Mouse (Mus musculus) large intestine, adult 2 months (tissue): ENCODE data around the gene Dusp9. TPM values are rescaled to one million over a fixed set of nuclear protein-coding genes. Genes with fewer than 3 reads are reported as not detected.

ENCODE experiments used
- DNase-seq: peaks from one replicate; pipeline ENCODE4 v3.0.0-alpha.2; 2012; ENCODE audit warnings: low read depth, low spot score
- WGBS: fragments of 180-500 bp; shearing (Covaris S2); methylation state at CpG from one replicate; pipeline ENCODE4 v1.1.7; 2018; 5-methylcytosine and 5-hydroxymethylcytosine counted together
- polyA plus RNA-seq: library from polyadenylated mRNA; depleted of rRNA; stranded (reverse); fragments of >200 nt; gene quantifications from 2 replicates; pipeline ENCODE4 v1.2.3, GENCODE M21; 2012; rRNA removed

The Dusp9 gene
- polyA plus RNA-seq, 1 experiment: 0.20 TPM

- 22% methylated on average over 36 of the region's 57 CpGs for whole genome bisulfite sequencing
Measured at GRCm38 (mm10) chrX:73659575-73660283, 20.5 kb downstream of the Dusp9 start, which contains the start of gene Pnck. Pnck (minus strand) TSS chrX:73660117.

GRCm38 (mm10) chrX:73660284-73660665, 21.1 kb downstream of the Dusp9 start:
- DNase-seq: no peak
- 57% methylated on average over 3 of the region's 3 CpGs for WGBS

More at GRCm38 (mm10) chrX:73659575-73660283, 20.5 kb downstream of the Dusp9 start, which contains the start of gene Pnck:
- DNase-seq: no peak

GRCm38 (mm10) chrX:73663143-73663542, 23.9 kb downstream of the Dusp9 start:
- no peak for DNase-seq

GRCm38 (mm10) chrX:73672031-73672431, 32.8 kb downstream of the Dusp9 start:
- DNase-seq: no peak
- 55% methylated on average over 4 of the region's 4 CpGs for WGBS

GRCm38 (mm10) chrX:73672879-73673618, 33.8 kb downstream of the Dusp9 start, which contains the start of gene Slc6a8:
Slc6a8 (plus strand) TSS chrX:73673150.
- WGBS: 14% methylated on average over 57 of the region's 72 CpGs
- DNase-seq: no peak

GRCm38 (mm10) chrX:73673619-73673967, 34.4 kb downstream of the Dusp9 start:
- WGBS: 26% methylated on average over 40 of the region's 42 CpGs

GRCm38 (mm10) chrX:73673968-73674661, 34.9 kb downstream of the Dusp9 start:
- WGBS: 30% methylated on average over 20 of the region's 20 CpGs
- no peak for DNase-seq

More at GRCm38 (mm10) chrX:73673619-73673967, 34.4 kb downstream of the Dusp9 start:
- no peak for DNase-seq

GRCm38 (mm10) chrX:73675231-73675630, 36.0 kb downstream of the Dusp9 start:
- no peak for DNase-seq
- 51% methylated on average over 2 of the region's 2 CpGs for WGBS

GRCm38 (mm10) chrX:73676668-73677067, 37.4 kb downstream of the Dusp9 start:
- DNase-seq: no peak
- 86% methylated on average over 4 of the region's 4 CpGs for WGBS

- WGBS: 64% methylated on average over 2 of the region's 2 CpGs
Measured at GRCm38 (mm10) chrX:73684156-73684555, 44.9 kb downstream of the Dusp9 start.

GRCm38 (mm10) chrX:73684978-73685377, 45.8 kb downstream of the Dusp9 start:
- DNase-seq: no peak

More at GRCm38 (mm10) chrX:73684156-73684555, 44.9 kb downstream of the Dusp9 start:
- no peak for DNase-seq

- 23% methylated on average over 3 of the region's 3 CpGs for WGBS
- DNase-seq: no peak
Measured at GRCm38 (mm10) chrX:73685629-73686028, 46.4 kb downstream of the Dusp9 start.

- WGBS: 41% methylated on average over 5 of the region's 5 CpGs
- DNase-seq: no peak
Measured at GRCm38 (mm10) chrX:73690917-73691629, 51.9 kb downstream of the Dusp9 start.

Other genes with a start within 250 kb of the Dusp9 start
- gene Gm18336, start 240.7 kb upstream of the Dusp9 start, polyA plus RNA-seq: 0.07 TPM in 1 of 2 replicates, not detected in the other
- gene Zfp92, start 228.3 kb upstream of the Dusp9 start, polyA plus RNA-seq: 0.27 and 1.3 TPM in 2 replicates
- gene Trex2, start 204.1 kb upstream of the Dusp9 start, polyA plus RNA-seq: 2.5 and 7.0 TPM in 2 replicates
- gene Haus7, start 180.4 kb upstream of the Dusp9 start, polyA plus RNA-seq: 16.3 and 18.2 TPM in 2 replicates
- gene Bgn, start 155.8 kb upstream of the Dusp9 start, polyA plus RNA-seq: 124 and 157 TPM in 2 replicates
- 0.15 and 0.16 TPM in 2 replicates for gene Atp2b3, start 136.3 kb upstream of the Dusp9 start, polyA plus RNA-seq
- gene Pnck, start 20.7 kb downstream of the Dusp9 start, polyA plus RNA-seq: 10.8 and 14.1 TPM in 2 replicates
- gene Slc6a8, start 33.7 kb downstream of the Dusp9 start, polyA plus RNA-seq: 323 and 534 TPM in 2 replicates
- gene Bcap31, start 76.8 kb downstream of the Dusp9 start, polyA plus RNA-seq: 96.4 and 97.6 TPM in 2 replicates
- gene Abcd1, start 77.2 kb downstream of the Dusp9 start, polyA plus RNA-seq: 39.7 and 75.9 TPM in 2 replicates
- gene Plxnb3, start 117.7 kb downstream of the Dusp9 start, polyA plus RNA-seq: 0.41 and 0.47 TPM in 2 replicates
- gene Srpk3, start 135.0 kb downstream of the Dusp9 start, polyA plus RNA-seq: 7.4 and 10.5 TPM in 2 replicates
- 245 and 314 TPM in 2 replicates for gene Idh3g, start 147.5 kb downstream of the Dusp9 start, polyA plus RNA-seq
- gene Ssr4, start 147.6 kb downstream of the Dusp9 start, polyA plus RNA-seq: 280 and 308 TPM in 2 replicates
- 0.99 and 1.0 TPM in 2 replicates for gene Pdzd4, start 185.6 kb downstream of the Dusp9 start, polyA plus RNA-seq